Mouse (Mus musculus): ENCODE measurements around the gene Capn8.

The Capn8 gene

GRCm38 (mm10) chr1:182679582-182679981 is 114.8 kb downstream of the Capn8 start:
- Histone ChIP-seq H3K27me3 (ENCODE audit: insufficient read depth, low read length) (peaks cover 6% of the 10 kb centered on the region), H3K9me3 (ENCODE audit: low read length) (peaks cover 5% of the 10 kb centered on the region), H3K36me3 (ENCODE audit: insufficient read depth, low read length) (no peaks in the 10 kb centered on the region), H3K4me1 (replicated peaks; ENCODE audit: low read depth, low read length) (0 out of 2 replicates have a peak, but pooled peaks cover 3% of the 10 kb centered on the region), H3K4me3 (replicated peaks; ENCODE audit: low read length) (no peak overlapping the region)
- no peak for TF ChIP-seq POU5F1 (IDR thresholded peaks at IDR 0.05; ENCODE audit: borderline replicate concordance, low read length)
- TF ChIP-seq CTCF (conservative IDR thresholded peaks at IDR 0.05; ENCODE audit: low read length) = no peak
- TF ChIP-seq NANOG (IDR thresholded peaks at IDR 0.05; ENCODE audit: borderline replicate concordance, low read length) = no peak
